Mouse (Mus musculus) liver, embryonic 14.5 days (tissue): ENCODE results near the gene Med11.

ENCODE experiments used
- CTCF ChIP-seq: IDR thresholded peaks from 2 replicates; pipeline ENCODE4 v1.5.1; 2016; ENCODE audit warnings: antibody characterized with exemption, low read depth, control low read depth
- EP300 ChIP-seq: IDR thresholded peaks from 2 replicates; pipeline ENCODE4 v1.6.1; 2016; ENCODE audit warnings: antibody characterized with exemption, low read depth

- TF ChIP-seq CTCF = no peak
- no peak for TF ChIP-seq EP300
Observed at GRCm38 (mm10) chr11:70463970-70464369, 12.3 kb downstream of the Med11 start.
